Mouse (Mus musculus) left cerebral cortex, postnatal 10 days (tissue): ENCODE measurements around the gene Knl1. TPM values are rescaled to one million over a fixed set of nuclear protein-coding genes. Genes with fewer than 3 reads are reported as not detected.

ENCODE experiments used
- DNase-seq, 2 experiments: peaks; one replicate each; pipeline ENCODE4 v3.0.0; 2021 to 2022; ENCODE audit warnings: low spot score in 2 of 2, mixed read lengths in 1 of 2; ENCODE audit errors: extremely low spot score in 1 of 2
- intact Hi-C: fragments of 180-260 bp; cut with DNase I; formaldehyde crosslinking; loops from one replicate; pipeline ENCODE4 v1.15.1; 2025
- total RNA-seq, 2 experiments: library from RNA; stranded (reverse); gene quantifications; 2 replicates each; pipeline ENCODE4 v1.2.3; 2021

Gene Knl1
- total RNA-seq, 2 experiments from 2014 or later, result 1.4 to 1.6 TPM

GRCm38 (mm10) chr2:119032191-119032590 lies 14.7 kb upstream of the Knl1 start:
- DNase-seq, result no peak
- intact Hi-C loops, result loop anchor here (10.0 kb wide), 1 partner anchor 253 kb away; the partner anchor contains the start of gene Vps18

GRCm38 (mm10) chr2:119034656-119035396 lies 12.1 kb upstream of the Knl1 start, which contains the start of gene Rpusd2:
TSS of gene Rpusd2 (plus strand) at chr2:119034790.
- intact Hi-C loops, result loop anchor here (10.0 kb wide), 1 partner anchor 250 kb away; the partner anchor contains the start of gene Vps18
- peak; percentile 94 to 95 for DNase-seq

- no peak for DNase-seq
- intact Hi-C loops, result loop anchor here (10.0 kb wide), 1 partner anchor 249 kb away; the partner anchor contains the start of gene Vps18
Measured at GRCm38 (mm10) chr2:119035397-119035745, 11.5 kb upstream of the Knl1 start.

GRCm38 (mm10) chr2:119040882-119041281 lies 6.0 kb upstream of the Knl1 start:
- peak in 1 of 2 experiments; percentile 45 for DNase-seq
- intact Hi-C loops, result loop anchor here (10.0 kb wide), 1 partner anchor 144 kb away; no protein-coding TSS in a partner anchor

GRCm38 (mm10) chr2:119045163-119045562 lies 1.8 kb upstream of the Knl1 start:
- DNase-seq, result no peak
- intact Hi-C loops, result loop anchor here (5.0 to 10.0 kb wide), 2 partner anchors 67 to 140 kb away; partner anchors contain the start of gene Rad51

- intact Hi-C loops, result loop anchor here (5.0 to 10.0 kb wide), 2 partner anchors 64 to 137 kb away; partner anchors contain the start of gene Rad51
- no peak for DNase-seq
Measured at GRCm38 (mm10) chr2:119047849-119048248, 930 bp downstream of the Knl1 start.

- no peak for DNase-seq
- intact Hi-C loops, result no loop called here
Measured at GRCm38 (mm10) chr2:119050132-119050650, 3.3 kb downstream of the Knl1 start.

- intact Hi-C loops, result no loop called here
- no peak for DNase-seq
Measured at GRCm38 (mm10) chr2:119060139-119060538, 13.2 kb downstream of the Knl1 start.

GRCm38 (mm10) chr2:119072397-119072796 lies 25.5 kb downstream of the Knl1 start:
- intact Hi-C loops, result no loop called here
- DNase-seq, result no peak

GRCm38 (mm10) chr2:119086156-119086555 lies 39.2 kb downstream of the Knl1 start:
- intact Hi-C loops, result no loop called here
- no peak for DNase-seq

GRCm38 (mm10) chr2:119101552-119101951 lies 54.6 kb downstream of the Knl1 start:
- intact Hi-C loops, result no loop called here
- DNase-seq, result no peak

GRCm38 (mm10) chr2:119106583-119106982 lies 59.7 kb downstream of the Knl1 start:
- DNase-seq, result no peak
- intact Hi-C loops, result no loop called here

GRCm38 (mm10) chr2:119108554-119108953 lies 61.6 kb downstream of the Knl1 start:
- DNase-seq, result no peak
- intact Hi-C loops, result no loop called here

GRCm38 (mm10) chr2:119111060-119111459 lies 64.1 kb downstream of the Knl1 start:
- DNase-seq, result no peak
- intact Hi-C loops, result loop anchor here (5.0 kb wide), 1 partner anchor 64 kb away; the partner anchor contains the start of gene Knl1

GRCm38 (mm10) chr2:119112438-119113112 lies 65.7 kb downstream of the Knl1 start, which contains the start of gene Rad51:
TSS of gene Rad51 (plus strand) at chr2:119112793.
- intact Hi-C loops, result loop anchor here (5.0 kb wide), 1 partner anchor 65 kb away; the partner anchor contains the start of gene Knl1
- DNase-seq, result peak; percentile 82 to 90

- no peak for DNase-seq
- intact Hi-C loops, result loop anchor here (5.0 kb wide), 1 partner anchor 66 kb away; the partner anchor contains the start of gene Knl1
Measured at GRCm38 (mm10) chr2:119113121-119113925, 66.4 kb downstream of the Knl1 start.

GRCm38 (mm10) chr2:119136346-119136898 lies 89.5 kb downstream of the Knl1 start:
- DNase-seq, result no peak
- intact Hi-C loops, result no loop called here

- intact Hi-C loops, result loop anchor here (10.0 kb wide), 1 partner anchor 280 kb away; no protein-coding TSS in a partner anchor
- no peak for DNase-seq
Measured at GRCm38 (mm10) chr2:119145199-119145598, 98.3 kb downstream of the Knl1 start.
